Comparison of ENCODE assay signal across 21 mouse cellular contexts in the genomic region with DNA sequence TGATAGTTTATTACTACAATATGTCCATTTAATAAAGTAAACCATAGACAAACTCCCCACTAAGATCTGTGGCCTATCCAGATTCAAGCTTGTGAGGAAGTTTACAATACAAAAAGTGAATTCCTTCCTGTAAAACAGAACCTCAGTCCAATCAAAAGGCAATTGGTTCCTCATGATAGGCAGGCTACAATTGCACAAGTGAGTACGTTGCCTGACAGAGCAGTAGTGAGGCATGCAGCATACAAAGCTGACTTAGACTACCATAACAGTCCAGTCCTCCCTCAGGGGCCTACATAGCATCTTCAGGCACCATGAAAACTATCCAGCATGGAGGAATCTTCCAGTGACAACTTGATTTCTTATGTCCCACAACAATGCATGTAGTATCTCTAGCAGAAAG.
"Had no signal": no experiment of that assay in that cellular context is flagged by ENCODE, and none has a peak within 500 bp of the region (broad histone marks: within the 10 kb centered on the region; RNA-seq: fewer than 3 reads in every experiment).

No protein-coding gene starts in this region.

- DNase-seq: liver, postnatal 0 days; lung, adult 2 months; lung, postnatal 14 days; lung, postnatal 36 days; right cerebral cortex, postnatal 14 days; thymus, adult 2 months; thymus, postnatal 25 days; thymus, postnatal 4 days had no signal

- ATAC-seq: liver, postnatal 0 days; lung, postnatal 0 days; midbrain, embryonic 13.5 days; midbrain, embryonic 15.5 days had no signal

- H3K4me2 ChIP-seq: liver, embryonic 15.5 days; lung, embryonic 15.5 days; midbrain, embryonic 11.5 days; midbrain, embryonic 13.5 days; midbrain, embryonic 15.5 days; neural tube, embryonic 13.5 days; neural tube, embryonic 15.5 days; stomach, embryonic 15.5 days had no signal

- H3K4me3 ChIP-seq: liver, embryonic 15.5 days; lung, embryonic 15.5 days; megakaryocyte, embryonic 14.5 days; midbrain, embryonic 13.5 days; midbrain, embryonic 15.5 days; myocyte; neural tube, embryonic 13.5 days; neural tube, embryonic 15.5 days; stomach, embryonic 15.5 days had no signal

- H3K9me3 ChIP-seq: liver, embryonic 15.5 days; lung, embryonic 15.5 days; midbrain, embryonic 13.5 days; midbrain, embryonic 15.5 days; neural tube, embryonic 13.5 days; neural tube, embryonic 15.5 days; stomach, embryonic 15.5 days had no signal

- H3K36me3 ChIP-seq: liver, embryonic 15.5 days; lung, embryonic 15.5 days; midbrain, embryonic 13.5 days; midbrain, embryonic 15.5 days; neural tube, embryonic 13.5 days; neural tube, embryonic 15.5 days; stomach, embryonic 15.5 days had no signal

- H3K9ac ChIP-seq: liver, embryonic 15.5 days; liver, postnatal 0 days; lung, embryonic 15.5 days; midbrain, embryonic 13.5 days; midbrain, embryonic 15.5 days; neural tube, embryonic 13.5 days; neural tube, embryonic 15.5 days; stomach, embryonic 15.5 days had no signal

- H3K27me3 ChIP-seq: liver, embryonic 15.5 days; lung, embryonic 15.5 days; megakaryocyte, embryonic 14.5 days; midbrain, embryonic 13.5 days; midbrain, embryonic 15.5 days; neural tube, embryonic 13.5 days; neural tube, embryonic 15.5 days; stomach, embryonic 15.5 days had no signal

- H3K4me1 ChIP-seq: liver, embryonic 15.5 days; lung, embryonic 15.5 days; megakaryocyte, embryonic 14.5 days; midbrain, embryonic 13.5 days; midbrain, embryonic 15.5 days; neural tube, embryonic 13.5 days; neural tube, embryonic 15.5 days; stomach, embryonic 15.5 days had no signal

- H3K27ac ChIP-seq: liver, embryonic 15.5 days; lung, embryonic 15.5 days; macrophage; midbrain, embryonic 13.5 days; midbrain, embryonic 15.5 days; neural tube, embryonic 13.5 days; neural tube, embryonic 15.5 days; stomach, embryonic 15.5 days; stomach, postnatal 0 days had no signal
